Mouse (Mus musculus) megakaryocyte, embryonic 14.5 days (primary cell): Measurements from ENCODE around the gene Nxf1.

Experiments used
- FLI1 ChIP-seq: IDR thresholded peaks from 2 replicates; pipeline ENCODE4 v1.6.1; 2012; ENCODE audit warnings: low read length, inconsistent platforms, mixed read lengths
- GATA1 ChIP-seq: IDR thresholded peaks from 3 replicates; pipeline ENCODE4 v1.6.1; 2012; ENCODE audit warnings: mixed read lengths, low read length, inconsistent platforms, borderline replicate concordance

DNA sequence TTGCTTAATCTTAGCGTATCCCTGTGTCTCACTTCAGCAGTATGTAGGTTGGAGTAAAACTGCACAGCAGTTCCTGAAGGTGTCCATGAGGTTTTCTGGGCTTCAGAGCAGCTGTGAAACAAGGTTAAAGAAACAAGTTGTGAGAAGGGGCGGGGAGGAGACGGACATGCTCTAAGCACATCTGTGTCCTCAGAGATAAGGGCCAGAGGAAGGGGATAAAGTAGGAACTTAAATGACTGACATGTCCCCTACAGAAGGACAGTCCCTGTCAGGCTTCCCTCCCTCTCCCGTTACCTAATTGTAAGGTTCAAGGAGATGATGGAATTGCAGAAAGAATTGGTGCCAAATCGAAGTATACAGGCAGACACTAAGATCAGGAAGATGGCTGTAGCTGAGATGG is 16.1 kb downstream of the Nxf1 start:
- TF ChIP-seq GATA1: no peak
- TF ChIP-seq FLI1: no peak
